Mouse (Mus musculus) adrenal gland, adult 8-10 months (tissue): Measurements from ENCODE around the gene Gm2012. TPM values are rescaled to one million over a fixed set of nuclear protein-coding genes. Genes with fewer than 3 reads are reported as not detected.
"Not testable (repeated sequence)": the region's sequence is repeated elsewhere in the genome, so short reads cannot be mapped to it uniquely, and the experiment has no call there.

Experiments used
- DNase-seq: peaks from one replicate; pipeline ENCODE4 v3.0.0; 2022
- microRNA-seq, 2 experiments: library from miRNA; unstranded; fragments of <30 nt; microRNA quantifications; one replicate each; pipeline ENCODE4 v1.2.0; 2022
- total RNA-seq, 4 experiments: library from RNA; stranded (reverse); gene quantifications; 2 replicates each; pipeline ENCODE4 v1.2.4; 2022

Gm2012 gene
- total RNA-seq: not detected

- DNase-seq: not testable (repeated sequence)
Measured at GRCm38 (mm10) chrX:26231255-26231654, at the start of gene Gm2012. Gene Gm2012 (minus strand): TSS chrX:26231355.

DNA sequence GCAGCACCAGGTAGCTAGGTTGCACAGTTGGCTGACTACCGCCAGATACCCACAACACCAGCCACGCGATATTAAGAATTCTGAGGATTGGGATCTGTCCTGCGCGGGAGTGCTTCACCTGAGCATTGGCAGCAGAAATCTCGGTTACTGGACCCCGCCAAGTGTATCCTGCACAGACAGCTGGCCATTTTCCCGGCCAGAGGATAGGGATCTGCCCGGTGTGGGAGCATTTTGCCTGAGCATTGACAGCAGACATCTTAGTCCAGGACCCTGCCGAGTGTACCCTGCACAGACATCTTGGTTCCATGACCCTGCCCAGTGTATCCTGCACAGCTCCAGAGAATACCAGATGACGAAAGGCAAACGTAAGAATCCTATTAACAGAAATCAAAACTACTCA is 72.0 kb downstream of the Gm2012 start:
- not testable (repeated sequence) for DNase-seq

Small RNA genes lying within 50 kb of the gene (microRNA-seq; reads per million reads assigned to microRNA genes)
- gene Gm26302: 0 reads per million in 2 experiments

Other genes starting within 250 kb of the Gm2012 start
- not detected for gene Gm5168, start 180.3 kb downstream of the Gm2012 start, total RNA-seq
- not detected for gene Gm2030, start 78.7 kb upstream of the Gm2012 start, total RNA-seq